Mouse (Mus musculus): Measurements from ENCODE around the gene Sparcl1. TPM values are rescaled to one million over a fixed set of nuclear protein-coding genes. Genes with fewer than 3 reads are reported as not detected.

Gene Sparcl1
- polyA plus RNA-seq, 1 experiment, result not detected

DNA sequence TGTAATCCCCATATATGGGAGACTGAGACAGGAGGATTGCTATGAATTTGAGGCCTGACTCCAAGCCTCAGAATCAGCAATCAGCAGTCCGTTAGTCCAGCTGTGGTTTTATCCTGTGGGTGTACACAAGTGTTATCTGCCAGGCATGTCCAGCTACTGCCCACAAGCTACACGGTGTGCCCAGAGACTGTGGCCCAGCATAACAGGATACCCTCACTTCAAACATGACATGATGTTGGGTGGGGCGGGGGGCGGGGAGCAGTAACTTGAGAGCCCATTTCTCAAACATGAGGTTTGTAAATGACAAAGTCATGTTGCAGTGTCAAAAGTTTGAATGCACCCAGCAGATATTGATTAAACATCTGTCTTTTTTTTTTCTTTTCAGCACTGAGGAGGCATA, 57.7 kb downstream of the Sparcl1 start:
- H3K4me3 ChIP-seq (replicated peaks), result no peak overlapping the region
- H3K36me3 ChIP-seq (replicated peaks; ENCODE audit: low read length), result peaks cover 89% of the 10 kb centered on the region
- H3K4me1 ChIP-seq, result peaks cover 35% of the 10 kb centered on the region

DNA sequence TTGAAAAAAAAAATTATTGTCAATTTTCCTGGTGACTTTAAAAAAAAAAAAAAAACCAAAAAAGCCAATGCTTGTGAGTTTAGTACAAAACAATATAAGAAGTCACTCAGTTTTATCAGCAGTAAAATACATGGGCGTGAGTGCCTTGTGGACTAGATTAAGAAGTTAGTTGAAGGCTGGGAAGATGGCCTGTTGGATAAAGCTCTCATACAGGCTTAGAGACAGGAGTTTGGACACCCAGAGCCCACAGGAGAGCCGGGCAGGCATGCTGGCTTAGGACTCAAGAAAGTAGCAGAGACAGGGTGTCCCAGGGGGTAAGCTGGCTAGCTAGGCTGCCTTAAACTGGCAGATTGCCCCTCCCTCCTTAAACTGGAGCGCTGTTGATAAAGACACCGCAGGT, 58.6 kb downstream of the Sparcl1 start:
- no peak overlapping the region for H3K4me3 ChIP-seq (replicated peaks)
- no peaks in the 10 kb centered on the region for H3K9me3 ChIP-seq
- H3K27me3 ChIP-seq (replicated peaks), result no peaks in the 10 kb centered on the region
- H3K4me1 ChIP-seq, result peaks cover 38% of the 10 kb centered on the region
- TF ChIP-seq FLI1 (IDR thresholded peaks at IDR 0.05; ENCODE audit: low read length), result no peak
- no peak for TF ChIP-seq GATA1 (IDR thresholded peaks at IDR 0.05; ENCODE audit: borderline replicate concordance, low read length)
- H3K36me3 ChIP-seq (replicated peaks; ENCODE audit: low read length), result peaks cover 88% of the 10 kb centered on the region

More for the DNA sequence above, 57.7 kb downstream of the Sparcl1 start:
- H3K9me3 ChIP-seq, result no peaks in the 10 kb centered on the region
- H3K27me3 ChIP-seq (replicated peaks), result no peaks in the 10 kb centered on the region
- TF ChIP-seq GATA1 (IDR thresholded peaks at IDR 0.05; ENCODE audit: borderline replicate concordance, low read length) (no peak), FLI1 (IDR thresholded peaks at IDR 0.05; ENCODE audit: low read length) (no peak)

DNA sequence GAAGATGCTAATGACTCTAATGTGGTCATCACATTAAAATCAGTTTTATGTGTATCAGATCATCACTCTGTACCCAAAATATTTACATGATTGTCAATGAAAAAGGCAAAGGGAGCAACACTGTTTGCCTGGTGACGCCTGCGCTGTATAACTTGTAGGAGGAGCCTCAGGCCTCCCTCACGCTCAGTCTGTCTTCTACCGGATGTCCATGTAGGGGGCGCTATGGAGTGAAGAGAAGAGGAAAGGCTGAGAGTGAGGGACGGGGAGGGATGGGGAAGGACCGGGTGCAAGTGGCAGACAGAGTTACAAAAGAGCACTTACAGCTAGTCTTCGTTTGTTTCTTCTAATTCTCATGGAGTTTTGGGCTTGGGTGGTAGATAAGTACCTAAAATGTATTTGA, 60.6 kb downstream of the Sparcl1 start:
- Histone ChIP-seq H3K36me3 (replicated peaks; ENCODE audit: low read length) (peaks cover 68% of the 10 kb centered on the region), H3K9me3 (no peaks in the 10 kb centered on the region), H3K4me3 (replicated peaks) (no peak overlapping the region), H3K4me1 (peaks cover 45% of the 10 kb centered on the region), H3K27me3 (replicated peaks) (no peaks in the 10 kb centered on the region)
- TF ChIP-seq GATA1 (IDR thresholded peaks at IDR 0.05; ENCODE audit: borderline replicate concordance, low read length) (no peak), FLI1 (IDR thresholded peaks at IDR 0.05; ENCODE audit: low read length) (no peak)

DNA sequence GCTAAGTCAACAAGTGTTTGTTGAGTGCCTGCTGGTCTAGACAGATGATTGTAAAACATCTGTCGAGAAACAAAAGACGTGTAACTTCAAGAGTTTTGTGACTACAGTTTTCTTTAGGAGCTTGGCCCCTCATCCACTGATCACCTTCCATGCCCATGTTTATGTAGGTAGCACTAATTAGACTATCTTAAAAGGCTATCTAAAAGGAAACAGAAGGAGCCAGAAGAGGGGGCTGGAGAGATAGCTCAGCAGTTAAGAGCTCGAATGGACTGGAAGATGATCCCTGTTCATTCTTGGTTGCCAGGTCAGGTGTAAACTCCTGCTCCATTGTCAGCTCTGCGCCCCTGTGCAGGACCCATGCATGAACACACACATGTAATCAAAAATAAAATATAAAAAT, 65.4 kb downstream of the Sparcl1 start:
- TF ChIP-seq FLI1 (IDR thresholded peaks at IDR 0.05; ENCODE audit: low read length) (no peak), GATA1 (IDR thresholded peaks at IDR 0.05; ENCODE audit: borderline replicate concordance, low read length) (no peak)
- Histone ChIP-seq H3K9me3 (no peaks in the 10 kb centered on the region), H3K36me3 (replicated peaks; ENCODE audit: low read length) (peaks cover 31% of the 10 kb centered on the region), H3K27me3 (replicated peaks) (no peaks in the 10 kb centered on the region), H3K4me1 (peaks cover 57% of the 10 kb centered on the region), H3K4me3 (replicated peaks) (peak overlapping the region; percentile 99)

DNA sequence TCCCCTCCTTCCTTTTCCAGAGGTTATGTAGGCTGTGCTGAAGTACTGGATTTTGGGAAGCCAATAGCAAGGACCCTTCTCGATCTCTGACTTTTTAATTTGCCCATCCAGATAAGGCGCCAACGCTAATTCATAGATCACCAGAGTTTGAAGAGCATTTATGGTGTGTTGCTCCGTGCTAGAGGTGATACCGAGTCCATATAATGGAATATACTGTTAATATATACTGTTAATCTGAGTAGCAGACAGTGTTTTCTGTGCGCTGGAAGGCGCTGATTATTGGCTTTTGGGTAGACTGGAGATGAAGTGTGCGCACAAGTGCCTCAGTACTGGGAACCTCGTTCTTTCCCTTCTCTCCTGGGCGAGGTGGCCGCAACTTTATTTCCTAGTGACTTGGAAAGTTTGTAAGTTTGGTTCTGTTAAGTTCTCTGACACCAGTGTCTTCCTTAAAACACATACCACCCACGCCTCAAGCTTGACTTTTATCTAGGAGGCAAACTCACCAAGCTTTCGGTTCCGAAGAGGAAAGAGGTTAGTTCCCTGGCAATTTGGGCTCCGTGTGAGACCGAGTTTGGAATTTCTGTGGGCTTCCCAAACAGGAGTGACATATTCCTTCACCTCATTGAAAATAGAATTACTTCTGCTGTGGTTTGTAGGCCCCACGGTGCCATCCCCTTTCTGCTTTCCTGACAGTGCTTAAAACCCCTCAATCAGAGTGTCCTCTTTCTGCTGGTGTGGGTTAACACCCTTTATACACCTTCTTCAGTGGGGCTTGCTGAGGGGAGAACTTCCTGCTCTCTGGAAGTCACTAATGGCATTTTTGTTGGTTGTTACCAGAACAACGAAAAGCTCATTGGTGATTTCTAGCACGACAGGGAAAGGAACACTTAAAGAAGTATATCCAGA, 66.1 kb downstream of the Sparcl1 start:
- Histone ChIP-seq H3K4me1 (peaks cover 61% of the 10 kb centered on the region), H3K4me3 (replicated peaks) (peak overlapping the region; percentile 99), H3K27me3 (replicated peaks) (no peaks in the 10 kb centered on the region), H3K36me3 (replicated peaks; ENCODE audit: low read length) (peaks cover 24% of the 10 kb centered on the region), H3K9me3 (no peaks in the 10 kb centered on the region)
- TF ChIP-seq GATA1 (IDR thresholded peaks at IDR 0.05; ENCODE audit: borderline replicate concordance, low read length) (no peak), FLI1 (IDR thresholded peaks at IDR 0.05; ENCODE audit: low read length) (no peak)

DNA sequence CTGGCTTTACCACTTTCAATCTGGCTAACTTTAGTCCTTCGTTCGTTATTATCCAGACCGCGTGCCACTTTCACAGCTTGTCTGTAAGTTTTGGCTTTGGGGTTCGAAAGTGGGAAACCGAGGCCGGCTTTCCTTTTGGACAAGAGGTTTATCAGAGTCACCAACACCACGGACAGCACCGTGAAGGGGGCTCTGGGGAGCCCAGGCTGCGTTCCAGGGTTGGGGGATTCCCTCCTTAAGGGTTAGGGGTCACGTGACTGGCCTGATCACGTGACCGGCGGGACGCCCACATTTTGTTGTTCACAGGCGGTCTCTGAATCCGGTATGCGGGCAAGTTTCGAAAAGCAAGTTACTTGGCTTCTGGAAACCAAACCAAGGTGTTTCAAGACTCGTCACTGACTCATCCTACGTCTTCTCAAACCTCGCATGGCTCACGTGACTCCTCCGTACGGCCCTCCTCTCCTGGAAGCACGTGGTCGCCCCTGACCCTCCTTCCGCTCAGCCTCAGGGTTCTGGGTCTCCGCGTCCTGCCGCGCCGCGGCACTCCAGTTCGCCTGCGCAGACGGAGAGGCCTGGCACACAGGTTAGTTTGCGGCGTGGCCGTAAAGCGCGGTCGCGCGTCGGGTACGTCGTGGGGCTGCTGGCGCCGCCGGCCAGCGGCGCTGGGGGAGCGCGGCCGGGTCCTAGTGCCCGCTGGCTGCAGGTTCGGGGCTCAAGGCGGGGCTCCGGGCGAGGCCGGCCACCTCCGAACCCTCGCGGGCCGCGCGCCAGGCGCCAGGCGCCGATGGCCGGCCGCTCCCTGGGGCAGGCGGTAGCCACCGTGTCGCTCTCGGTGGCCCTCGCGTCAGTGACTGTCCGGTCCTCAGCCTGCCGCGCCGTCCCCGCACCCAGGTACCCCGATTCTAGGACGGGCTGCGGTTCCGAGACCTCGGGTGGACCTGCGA, 67.0 kb downstream of the Sparcl1 start, which contains the start of gene Nudt9:
TSS of gene Nudt9 (plus strand) at position 51 of the 944 bp plus-strand sequence.
- H3K27me3 ChIP-seq (replicated peaks), result no peaks in the 10 kb centered on the region
- H3K4me1 ChIP-seq, result peaks cover 59% of the 10 kb centered on the region
- TF ChIP-seq GATA1 (IDR thresholded peaks at IDR 0.05; ENCODE audit: borderline replicate concordance, low read length) (no peak), FLI1 (IDR thresholded peaks at IDR 0.05; ENCODE audit: low read length) (no peak)
- peak within 1 kb of the TSS; percentile 99 for H3K4me3 ChIP-seq (replicated peaks)
- H3K36me3 ChIP-seq (replicated peaks; ENCODE audit: low read length), result peaks cover 15% of the 10 kb centered on the region
- H3K9me3 ChIP-seq, result no peaks in the 10 kb centered on the region

DNA sequence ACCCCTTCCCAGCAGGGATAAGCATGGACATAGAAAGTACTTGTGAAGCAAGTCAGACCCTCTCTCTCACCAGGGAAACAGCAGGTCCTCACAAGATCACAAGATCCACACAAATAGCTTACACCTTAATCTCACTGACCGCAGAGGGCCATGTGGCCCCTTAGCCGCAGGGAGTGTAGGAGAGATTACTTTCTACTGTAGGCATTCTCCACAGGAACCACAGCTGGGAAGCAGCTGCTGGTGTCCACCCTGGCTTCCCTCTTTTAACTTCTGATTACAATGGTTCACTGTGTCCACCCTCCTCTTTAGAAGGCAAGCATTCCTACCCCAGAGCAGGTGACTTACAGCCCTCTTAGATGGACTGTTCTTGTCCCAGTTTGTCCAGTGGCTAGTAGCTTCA, 69.8 kb downstream of the Sparcl1 start:
- Histone ChIP-seq H3K9me3 (no peaks in the 10 kb centered on the region), H3K36me3 (replicated peaks; ENCODE audit: low read length) (no peaks in the 10 kb centered on the region), H3K27me3 (replicated peaks) (no peaks in the 10 kb centered on the region), H3K4me3 (replicated peaks) (peak overlapping the region; percentile 46), H3K4me1 (peaks cover 52% of the 10 kb centered on the region)
- TF ChIP-seq FLI1 (IDR thresholded peaks at IDR 0.05; ENCODE audit: low read length) (no peak), GATA1 (IDR thresholded peaks at IDR 0.05; ENCODE audit: borderline replicate concordance, low read length) (peak; percentile 22; the same call in 1 of the 3 replicates)

DNA sequence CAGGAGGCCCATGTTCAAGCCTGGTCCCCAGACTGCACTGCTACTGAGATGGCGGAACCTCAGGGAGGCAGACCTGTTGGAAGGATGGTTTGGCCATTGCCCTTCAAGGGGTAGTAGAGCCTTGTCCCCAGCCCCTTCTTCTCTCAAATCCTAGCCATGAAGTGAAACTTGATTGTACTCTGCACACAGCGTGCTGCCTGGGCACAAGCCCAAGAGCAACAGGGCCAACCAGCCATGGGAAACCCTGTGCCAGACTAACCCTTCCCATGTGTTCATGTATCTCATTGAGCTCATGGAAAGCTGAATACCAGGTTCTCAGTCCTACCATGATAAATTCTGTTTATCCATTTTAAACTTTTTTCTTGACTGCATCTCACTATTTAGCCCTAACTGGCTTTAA, 70.6 kb downstream of the Sparcl1 start:
- no peaks in the 10 kb centered on the region for H3K27me3 ChIP-seq (replicated peaks)
- no peaks in the 10 kb centered on the region for H3K9me3 ChIP-seq
- peaks cover 45% of the 10 kb centered on the region for H3K4me1 ChIP-seq
- H3K36me3 ChIP-seq (replicated peaks; ENCODE audit: low read length), result no peaks in the 10 kb centered on the region
- TF ChIP-seq GATA1 (IDR thresholded peaks at IDR 0.05; ENCODE audit: borderline replicate concordance, low read length) (no peak), FLI1 (IDR thresholded peaks at IDR 0.05; ENCODE audit: low read length) (no peak)
- H3K4me3 ChIP-seq (replicated peaks), result peak overlapping the region; percentile 33

DNA sequence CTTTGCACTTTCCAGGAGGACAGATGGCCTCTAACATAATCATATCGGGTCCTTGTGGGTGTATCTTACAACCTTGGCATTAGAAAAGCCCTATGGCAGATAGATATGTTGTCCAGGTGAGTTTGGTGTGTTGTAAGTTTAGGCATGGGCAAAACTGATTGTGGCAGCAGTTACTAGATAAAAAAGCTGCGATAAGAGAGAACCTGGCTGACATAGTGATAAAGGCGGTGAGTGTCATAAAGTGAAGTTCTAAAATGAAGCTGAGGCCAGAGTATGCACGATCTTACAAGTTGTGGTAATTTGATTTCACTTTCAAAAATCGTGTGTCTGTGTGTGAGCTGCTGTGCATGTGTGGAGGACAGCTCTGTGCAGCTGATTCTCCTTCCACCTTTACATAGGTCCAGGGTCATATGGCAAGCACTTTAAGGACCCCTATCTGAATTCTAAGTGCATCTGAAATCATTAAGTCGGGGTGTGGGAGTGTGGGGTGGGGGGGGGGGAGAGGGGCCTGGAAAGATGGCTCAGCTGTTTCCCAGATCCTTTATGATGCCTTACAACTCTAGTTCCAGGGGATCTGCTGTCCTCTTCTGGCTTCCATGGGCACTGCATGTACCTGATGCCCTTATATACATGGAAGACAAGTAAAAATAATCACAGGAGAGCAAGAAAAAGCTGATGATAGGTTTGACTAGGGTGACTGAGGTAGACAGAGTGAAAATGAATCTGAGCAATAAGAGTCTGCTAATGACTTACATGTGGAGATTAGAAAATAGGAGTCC, 74.2 kb downstream of the Sparcl1 start:
- H3K9me3 ChIP-seq, result no peaks in the 10 kb centered on the region
- H3K4me1 ChIP-seq, result peaks cover 20% of the 10 kb centered on the region
- H3K36me3 ChIP-seq (replicated peaks; ENCODE audit: low read length), result no peaks in the 10 kb centered on the region
- peak overlapping the region; percentile 44 for H3K4me3 ChIP-seq (replicated peaks)
- H3K27me3 ChIP-seq (replicated peaks), result peaks cover 4% of the 10 kb centered on the region
- TF ChIP-seq GATA1 (IDR thresholded peaks at IDR 0.05; ENCODE audit: borderline replicate concordance, low read length) (no peak), FLI1 (IDR thresholded peaks at IDR 0.05; ENCODE audit: low read length) (no peak)
